Mouse (Mus musculus) cortical plate, adult 2 months (tissue): ENCODE data around the gene Fat1. TPM values are rescaled to one million over a fixed set of nuclear protein-coding genes. Genes with fewer than 3 reads are reported as not detected.

Source experiments
- H3K27ac ChIP-seq: fragments of 200-500 bp; 2 replicates; pipeline ENCODE4 v1.5.1; 2012; ENCODE audit warnings: low read length, control low read depth, inconsistent platforms; ENCODE audit not compliant: insufficient read depth
- H3K4me1 ChIP-seq: fragments of 200-500 bp; 2 replicates; pipeline ENCODE4 v1.6.1; 2011; ENCODE audit warnings: low read length; ENCODE audit not compliant: control insufficient read depth, insufficient read depth
- H3K4me3 ChIP-seq: fragments of 200-500 bp; 2 replicates; pipeline ENCODE4 v1.5.1; 2011; ENCODE audit warnings: mild to moderate bottlenecking, low read length, control low read depth; ENCODE audit not compliant: insufficient read depth
- CTCF ChIP-seq: fragments of 200-500 bp; IDR thresholded peaks from 2 replicates; pipeline ENCODE4 v1.5.1; 2011; ENCODE audit warnings: mild to moderate bottlenecking, control low read depth, low read length; ENCODE audit not compliant: insufficient read depth; ENCODE audit errors: extremely low read depth
- POLR2A ChIP-seq: fragments of 200-500 bp; IDR thresholded peaks from 2 replicates; pipeline ENCODE4 v1.6.1; 2011; ENCODE audit warnings: mild to moderate bottlenecking, low read length, control low read depth; ENCODE audit not compliant: insufficient read depth; ENCODE audit errors: extremely low read depth
- polyA plus RNA-seq: library from polyadenylated mRNA; depleted of rRNA; stranded (reverse); fragments of >200 nt; gene quantifications from 2 replicates; pipeline ENCODE4 v1.2.3, GENCODE M21; 2012

Fat1 gene
- polyA plus RNA-seq, 1 experiment: 18.9 TPM

DNA sequence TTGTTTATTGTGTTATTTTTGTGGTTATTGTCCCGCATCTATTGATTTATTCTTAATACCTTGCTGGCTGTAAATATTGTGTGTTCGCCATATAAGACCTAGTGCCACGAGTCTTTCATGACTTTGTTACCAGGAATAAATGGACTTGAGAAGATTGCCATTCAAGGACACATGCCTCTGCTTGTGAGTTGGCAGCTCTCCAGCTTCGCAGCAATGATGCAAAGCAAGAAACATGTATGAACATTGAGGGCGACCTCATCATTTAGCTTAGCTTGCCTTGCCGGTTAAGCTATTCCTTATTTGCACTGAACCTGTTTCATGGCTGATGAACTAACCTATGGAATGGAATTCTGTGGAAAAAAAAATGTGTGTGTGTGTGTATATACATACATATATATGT lies 26.2 kb downstream of the Fat1 start:
- no peak overlapping the region for H3K4me3 ChIP-seq
- TF ChIP-seq POLR2A (no peak), CTCF (no peak)

DNA sequence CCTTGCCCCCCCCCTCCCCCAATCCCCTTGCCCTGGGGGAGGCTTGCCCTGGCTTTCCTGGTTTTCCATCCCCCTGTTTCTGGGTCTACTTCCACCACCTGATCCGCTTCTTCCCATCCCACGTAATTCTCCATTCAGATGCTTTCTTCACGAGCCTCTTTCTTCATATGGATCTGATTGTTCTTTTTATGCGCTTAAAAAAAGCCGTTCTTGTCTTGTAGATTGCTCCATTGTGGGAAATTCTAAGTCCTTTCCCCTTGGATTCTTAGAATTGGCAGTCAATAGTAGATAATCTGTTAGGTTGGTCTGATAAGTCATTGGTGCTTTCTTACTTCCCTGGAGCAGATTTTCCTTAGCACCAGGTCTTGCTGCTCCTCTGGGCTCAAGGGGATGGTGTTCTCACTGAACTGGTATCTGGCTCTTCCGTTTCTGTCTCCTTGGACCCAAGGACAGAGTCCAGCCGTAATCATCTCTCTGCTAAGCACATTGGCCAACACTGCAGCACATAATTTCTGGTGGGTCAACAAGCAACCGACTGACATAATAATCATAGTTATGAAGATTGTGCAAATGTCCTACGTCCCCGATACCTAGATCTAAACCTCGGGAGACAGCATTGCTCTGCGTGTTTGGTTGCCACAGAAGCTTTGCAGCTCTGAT lies 27.5 kb downstream of the Fat1 start:
- H3K27ac ChIP-seq: no peak overlapping the region
- no peak overlapping the region for H3K4me3 ChIP-seq
- TF ChIP-seq CTCF: no peak
- peaks cover 1% of the 10 kb centered on the region for H3K4me1 ChIP-seq

More for the DNA sequence above, 26.2 kb downstream of the Fat1 start:
- Histone ChIP-seq H3K27ac (no peak overlapping the region), H3K4me1 (peaks cover 4% of the 10 kb centered on the region)

- no peak overlapping the region for H3K4me3 ChIP-seq
- no peak overlapping the region for H3K27ac ChIP-seq
- H3K4me1 ChIP-seq: peaks cover 1% of the 10 kb centered on the region; the same call in 1 of the 2 replicates
- TF ChIP-seq POLR2A (no peak), CTCF (no peak)
These were observed 32.3 kb downstream of the Fat1 start for GRCm38 (mm10) chr8:44967521-44968039.

DNA sequence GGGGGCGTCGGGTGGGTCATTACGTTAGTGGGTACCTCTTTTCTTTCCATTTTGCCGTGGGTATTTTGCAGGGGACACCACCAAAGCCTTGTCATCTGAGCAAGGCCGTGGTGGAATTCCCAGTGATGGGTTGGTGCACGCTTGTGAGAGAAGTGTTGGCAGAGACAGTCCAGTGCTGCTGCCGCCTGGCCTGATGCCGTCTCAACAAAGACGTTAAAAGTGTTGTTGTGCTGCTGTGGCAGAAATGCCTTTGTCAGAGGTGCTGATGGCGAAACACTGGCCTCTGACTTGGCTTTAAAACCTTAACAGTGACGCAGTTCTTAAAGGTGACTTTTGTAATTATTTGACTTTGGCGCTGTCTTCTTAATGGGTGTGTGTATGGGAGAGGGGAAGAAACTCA lies 34.8 kb downstream of the Fat1 start:
- Histone ChIP-seq H3K27ac (no peak overlapping the region), H3K4me1 (peaks cover 1% of the 10 kb centered on the region; the same call in 1 of the 2 replicates), H3K4me3 (no peak overlapping the region)
- TF ChIP-seq POLR2A (no peak), CTCF (no peak)

DNA sequence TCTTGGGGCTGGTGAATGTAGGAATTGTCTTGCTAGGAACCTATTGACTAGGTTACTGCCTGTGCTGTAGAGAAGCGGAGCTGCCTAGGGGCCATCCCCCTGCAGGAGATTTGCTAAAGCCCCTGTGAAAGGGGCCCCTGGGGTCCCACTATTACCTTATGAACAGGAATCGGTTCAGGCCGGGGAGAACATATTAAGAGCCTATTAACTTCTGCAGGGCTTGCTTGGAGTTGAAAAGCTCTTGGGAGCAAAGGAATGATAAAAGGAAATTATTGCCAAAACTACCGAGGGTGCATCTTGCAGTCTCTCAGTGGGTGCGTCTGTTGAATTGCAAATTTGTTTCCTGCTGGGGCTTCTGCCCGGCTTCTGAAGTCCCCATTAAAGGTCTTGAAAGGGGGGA lies 36.1 kb downstream of the Fat1 start:
- no peak for TF ChIP-seq POLR2A
- no peak for TF ChIP-seq CTCF
- H3K4me3 ChIP-seq: no peak overlapping the region
- no peaks in the 10 kb centered on the region; the same call in 1 of the 2 replicates for H3K4me1 ChIP-seq
- H3K27ac ChIP-seq: no peak overlapping the region

GRCm38 (mm10) chr8:44971964-44972363 lies 36.7 kb downstream of the Fat1 start:
- TF ChIP-seq POLR2A (no peak), CTCF (no peak)

GRCm38 (mm10) chr8:44975113-44975512 lies 39.9 kb downstream of the Fat1 start:
- no peak for TF ChIP-seq POLR2A
- TF ChIP-seq CTCF: no peak
- no peaks in the 10 kb centered on the region for H3K4me1 ChIP-seq
- no peak overlapping the region for H3K27ac ChIP-seq
- H3K4me3 ChIP-seq: no peak overlapping the region

More at GRCm38 (mm10) chr8:44971964-44972363, 36.7 kb downstream of the Fat1 start:
- H3K4me1 ChIP-seq: no peaks in the 10 kb centered on the region; the same call in 1 of the 2 replicates
- no peak overlapping the region for H3K4me3 ChIP-seq
- no peak overlapping the region for H3K27ac ChIP-seq

- TF ChIP-seq POLR2A (no peak), CTCF (no peak)
- no peak overlapping the region for H3K4me3 ChIP-seq
- H3K27ac ChIP-seq: no peak overlapping the region
- no peaks in the 10 kb centered on the region for H3K4me1 ChIP-seq
These were observed 40.4 kb downstream of the Fat1 start for GRCm38 (mm10) chr8:44975654-44976053.

- H3K27ac ChIP-seq: no peak overlapping the region
- H3K4me1 ChIP-seq: no peaks in the 10 kb centered on the region
- no peak overlapping the region for H3K4me3 ChIP-seq
- no peak for TF ChIP-seq POLR2A
- TF ChIP-seq CTCF: no peak
These were observed 43.4 kb downstream of the Fat1 start for GRCm38 (mm10) chr8:44978622-44979021.

- Histone ChIP-seq H3K4me1 (no peaks in the 10 kb centered on the region), H3K4me3 (no peak overlapping the region), H3K27ac (no peak overlapping the region)
- TF ChIP-seq CTCF (no peak), POLR2A (no peak)
These were observed 44.0 kb downstream of the Fat1 start for GRCm38 (mm10) chr8:44979245-44979644.
